Mouse (Mus musculus) lung, adult 2 months (tissue): ENCODE measurements at regions not wholly inside any gene's neighbourhood (a gene's known extent, or its start where the extent isn't known, plus 50 kb on each side); places are given as distances from the start of the nearest gene placed in this dataset.

Experiments used
- CTCF ChIP-seq: fragments of 200-500 bp; IDR thresholded peaks from 2 replicates; pipeline ENCODE4 v1.5.1; 2011; ENCODE audit warnings: mild to moderate bottlenecking, low read length, control low read depth; ENCODE audit not compliant: insufficient read depth
- POLR2A ChIP-seq: fragments of 200-500 bp; IDR thresholded peaks from 2 replicates; pipeline ENCODE4 v1.6.1; 2011; ENCODE audit warnings: low read depth, mild to moderate bottlenecking, control low read depth, low read length, borderline replicate concordance; ENCODE audit errors: extremely low read depth

DNA sequence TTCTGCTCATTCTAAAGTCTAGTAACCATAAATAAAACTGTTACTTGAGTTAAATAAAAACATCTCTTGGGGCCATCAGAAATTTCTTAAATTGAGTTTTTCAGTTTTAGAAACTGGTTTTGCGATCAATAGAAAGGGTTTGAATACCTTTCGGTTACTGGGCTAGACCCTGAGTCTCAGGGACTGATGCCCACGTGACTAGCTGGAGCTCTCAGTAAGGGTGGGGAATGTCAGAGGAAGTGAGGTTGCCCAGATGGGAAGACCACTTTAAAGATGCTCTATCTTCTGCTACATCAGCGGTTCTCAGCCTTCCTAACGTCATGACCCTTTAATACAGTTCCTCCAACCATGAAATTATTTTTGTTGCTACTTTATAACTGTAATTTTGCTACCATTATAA lies 56.7 kb upstream of the Osbpl8 start:
- no peak for TF ChIP-seq CTCF
- no peak for TF ChIP-seq POLR2A
